Mouse (Mus musculus) neural tube, embryonic 13.5 days (tissue): Measurements from ENCODE around the gene Zbtb42. TPM values are rescaled to one million over a fixed set of nuclear protein-coding genes. Genes with fewer than 3 reads are reported as not detected.

Experiments used
- ATAC-seq: fragments of 200-750 bp; cut with Nextera tagmentation; 2 replicates; pipeline ENCODE4 v1.8.0; 2017; ENCODE audit warnings: low read depth, mild to moderate bottlenecking, moderate TSS enrichment, moderate library complexity
- H3K27ac ChIP-seq: fragments of 300-500 bp; sonication (generic); replicated peaks from 2 replicates; pipeline ENCODE4 v1.5.1; 2015; ENCODE audit warnings: moderate library complexity, mild to moderate bottlenecking, inconsistent platforms
- H3K27me3 ChIP-seq: fragments of 300-500 bp; sonication (generic); 2 replicates; pipeline ENCODE4 v1.6.1; 2015; ENCODE audit warnings: mild to moderate bottlenecking, inconsistent platforms
- H3K36me3 ChIP-seq: fragments of 300-500 bp; sonication (generic); 2 replicates; pipeline ENCODE4 v1.6.1; 2015; ENCODE audit warnings: mild to moderate bottlenecking, inconsistent platforms
- H3K4me1 ChIP-seq: fragments of 300-500 bp; sonication (generic); replicated peaks from 2 replicates; pipeline ENCODE4 v1.6.1; 2015; ENCODE audit warnings: inconsistent platforms
- H3K4me2 ChIP-seq: fragments of 300-500 bp; sonication (generic); 2 replicates; pipeline ENCODE4 v1.6.1; 2015; ENCODE audit warnings: inconsistent platforms, mild to moderate bottlenecking, moderate library complexity
- H3K4me3 ChIP-seq: fragments of 300-500 bp; sonication (generic); 2 replicates; pipeline ENCODE4 v1.5.1; 2015; ENCODE audit warnings: mild to moderate bottlenecking, inconsistent platforms
- H3K9ac ChIP-seq: fragments of 300-500 bp; sonication (generic); 2 replicates; pipeline ENCODE4 v1.6.1; 2015; ENCODE audit warnings: moderate library complexity, mild to moderate bottlenecking, inconsistent platforms
- H3K9me3 ChIP-seq: fragments of 300-500 bp; sonication (generic); 2 replicates; pipeline ENCODE4 v1.6.1; 2016; ENCODE audit warnings: inconsistent platforms
- WGBS: fragments of 180-500 bp; shearing (Covaris S2); methylation state at CpG from one replicate; pipeline ENCODE4 v1.1.7; 2015; 5-methylcytosine and 5-hydroxymethylcytosine counted together
- polyA plus RNA-seq: library from polyadenylated mRNA; unstranded; fragments of >200 nt; fragmentation: Nextera tagmentation; extraction: Ambion mirVana; gene quantifications from 2 replicates; pipeline ENCODE4 v1.2.1, GENCODE M21; 2015

The Zbtb42 gene
- polyA plus RNA-seq: 2.1 TPM in 2 replicates

DNA sequence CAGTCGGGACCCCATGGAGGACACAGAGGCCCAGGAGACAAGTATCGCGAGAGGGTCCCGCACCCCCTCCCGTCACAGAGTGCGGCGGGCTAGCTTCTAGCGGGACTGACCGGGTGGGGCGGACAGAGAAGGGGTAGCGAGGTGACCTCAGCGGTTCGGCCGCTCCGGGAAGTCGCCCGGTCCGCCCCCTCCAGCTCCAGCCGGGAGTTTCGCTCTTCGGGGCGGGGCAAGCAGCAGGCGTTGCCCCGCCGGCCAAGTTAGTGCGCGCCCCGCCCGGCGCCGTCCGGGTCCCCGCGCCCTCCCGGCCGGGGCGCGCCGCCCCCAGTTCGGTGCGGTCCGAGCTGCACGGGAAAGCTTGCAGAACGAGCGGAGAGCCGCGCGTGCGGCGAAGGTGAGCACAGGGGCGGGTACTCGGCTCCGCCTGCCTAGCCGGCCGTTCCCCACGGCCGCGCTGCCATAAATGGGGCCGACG is at the start of gene Zbtb42:
Gene Zbtb42 (plus strand): TSS at position 274 of the 472 bp plus-strand sequence.
- peak within 1 kb of the TSS; percentile 92 for H3K4me2 ChIP-seq
- H3K27ac ChIP-seq: no peak within 1 kb of the TSS
- ATAC-seq: no peak
- H3K27me3 ChIP-seq: peaks cover 42% of the 10 kb centered on the region
- H3K36me3 ChIP-seq: no peaks in the 10 kb centered on the region
- peak within 1 kb of the TSS; percentile 69 for H3K9ac ChIP-seq
- peak within 1 kb of the TSS; percentile 52 for H3K4me3 ChIP-seq
- H3K4me1 ChIP-seq: peaks cover 49% of the 10 kb centered on the region
- under 1% methylated on average over 43 of the region's 60 CpGs for WGBS
- H3K9me3 ChIP-seq: no peaks in the 10 kb centered on the region

GRCm38 (mm10) chr12:112628928-112629721 is 49.5 kb upstream of the Zbtb42 start:
- Histone ChIP-seq H3K27me3 (no peaks in the 10 kb centered on the region), H3K9me3 (no peaks in the 10 kb centered on the region), H3K4me1 (peaks cover 9% of the 10 kb centered on the region), H3K4me3 (peak overlapping the region; percentile 15; the same call in 1 of the 2 replicates), H3K9ac (peak overlapping the region; percentile 48; the same call in 1 of the 2 replicates), H3K36me3 (no peaks in the 10 kb centered on the region), H3K4me2 (peak overlapping the region; percentile 48), H3K27ac (no peak overlapping the region)
- peak; percentile 78 for ATAC-seq
- WGBS: 39% methylated on average over 19 of the region's 19 CpGs

DNA sequence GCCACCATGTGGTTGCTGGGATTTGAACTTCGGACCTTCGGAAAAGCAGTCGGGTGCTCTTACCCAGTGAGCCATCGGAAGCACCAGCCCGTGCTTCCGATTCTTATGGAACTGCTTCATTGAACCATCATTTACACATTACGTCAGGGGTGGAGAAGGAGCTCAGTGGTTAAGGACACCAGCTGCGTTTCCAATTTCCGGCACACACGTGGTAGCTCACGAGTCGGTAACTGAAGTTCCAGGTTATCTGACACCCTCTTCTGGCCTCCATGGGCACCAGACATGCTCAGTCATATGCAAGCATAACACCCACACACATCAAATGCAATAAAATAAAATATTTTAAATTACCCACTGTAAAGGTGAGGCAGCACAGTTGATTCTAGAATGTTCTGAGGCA is 48.6 kb upstream of the Zbtb42 start:
- no peak overlapping the region for H3K9ac ChIP-seq
- no peaks in the 10 kb centered on the region for H3K9me3 ChIP-seq
- peaks cover 9% of the 10 kb centered on the region for H3K4me1 ChIP-seq
- no peaks in the 10 kb centered on the region for H3K36me3 ChIP-seq
- H3K4me2 ChIP-seq: no peak overlapping the region
- no peaks in the 10 kb centered on the region for H3K27me3 ChIP-seq
- no peak overlapping the region for H3K27ac ChIP-seq
- no peak for ATAC-seq
- WGBS: 93% methylated on average over 12 of the region's 12 CpGs
- H3K4me3 ChIP-seq: no peak overlapping the region

DNA sequence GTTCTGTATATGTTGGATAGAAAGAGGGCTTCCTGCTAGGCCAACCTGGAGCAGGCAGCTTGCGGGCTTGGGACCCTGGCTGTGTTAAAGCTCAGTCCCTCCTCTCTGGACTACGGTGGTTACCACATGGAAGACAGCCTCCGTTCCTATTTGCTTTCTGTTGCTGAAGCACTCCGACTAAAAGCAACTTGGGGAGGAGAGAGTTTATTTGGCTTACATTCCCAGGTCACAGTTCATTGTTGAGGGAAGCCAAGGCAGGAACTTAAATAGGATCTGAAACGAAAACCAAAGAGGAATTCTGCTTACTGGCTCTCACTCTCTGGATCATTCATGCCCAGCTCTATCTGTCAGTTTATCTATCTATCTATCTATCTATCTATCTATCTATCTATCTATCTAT is 47.8 kb upstream of the Zbtb42 start:
- WGBS: 81% methylated on average over 5 of the region's 5 CpGs
- no peak for ATAC-seq
- H3K9ac ChIP-seq: no peak overlapping the region
- no peaks in the 10 kb centered on the region for H3K27me3 ChIP-seq
- no peak overlapping the region for H3K27ac ChIP-seq
- peaks cover 9% of the 10 kb centered on the region for H3K4me1 ChIP-seq
- no peak overlapping the region for H3K4me3 ChIP-seq
- H3K36me3 ChIP-seq: no peaks in the 10 kb centered on the region
- H3K9me3 ChIP-seq: no peaks in the 10 kb centered on the region
- H3K4me2 ChIP-seq: no peak overlapping the region

DNA sequence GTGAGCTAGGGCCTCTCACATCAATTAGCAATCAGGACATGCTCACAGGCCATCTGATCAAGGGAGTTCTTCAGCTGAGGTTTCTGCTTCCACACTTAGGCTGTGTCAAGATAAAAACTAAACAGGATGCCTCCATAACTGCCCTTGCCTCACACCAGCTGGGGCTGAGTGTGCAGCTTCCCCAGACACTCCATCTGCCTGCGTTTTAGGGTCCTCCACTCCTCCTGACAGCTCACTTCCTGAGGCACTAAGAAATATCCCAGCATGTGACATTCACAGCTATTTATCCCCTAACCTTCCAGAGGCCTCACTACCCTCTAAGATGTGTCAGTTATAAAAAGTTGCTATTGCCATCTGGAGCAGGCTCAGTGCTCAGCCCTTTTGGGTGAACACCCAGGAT is 47.2 kb upstream of the Zbtb42 start:
- H3K27me3 ChIP-seq: no peaks in the 10 kb centered on the region
- H3K4me2 ChIP-seq: no peak overlapping the region
- H3K36me3 ChIP-seq: no peaks in the 10 kb centered on the region
- H3K27ac ChIP-seq: no peak overlapping the region
- no peak overlapping the region for H3K9ac ChIP-seq
- WGBS: 54% methylated on average over 1 of the region's 1 CpGs
- peaks cover 9% of the 10 kb centered on the region for H3K4me1 ChIP-seq
- no peaks in the 10 kb centered on the region for H3K9me3 ChIP-seq
- ATAC-seq: no peak
- no peak overlapping the region for H3K4me3 ChIP-seq

- H3K4me3 ChIP-seq: no peak overlapping the region
- no peak for ATAC-seq
- no peaks in the 10 kb centered on the region for H3K9me3 ChIP-seq
- no peak overlapping the region for H3K9ac ChIP-seq
- 80% methylated on average over 11 of the region's 11 CpGs for WGBS
- H3K4me2 ChIP-seq: no peak overlapping the region
- no peaks in the 10 kb centered on the region for H3K27me3 ChIP-seq
- peaks cover 9% of the 10 kb centered on the region for H3K4me1 ChIP-seq
- no peaks in the 10 kb centered on the region for H3K36me3 ChIP-seq
- H3K27ac ChIP-seq: no peak overlapping the region
These were observed 46.4 kb upstream of the Zbtb42 start for GRCm38 (mm10) chr12:112632084-112632777.

DNA sequence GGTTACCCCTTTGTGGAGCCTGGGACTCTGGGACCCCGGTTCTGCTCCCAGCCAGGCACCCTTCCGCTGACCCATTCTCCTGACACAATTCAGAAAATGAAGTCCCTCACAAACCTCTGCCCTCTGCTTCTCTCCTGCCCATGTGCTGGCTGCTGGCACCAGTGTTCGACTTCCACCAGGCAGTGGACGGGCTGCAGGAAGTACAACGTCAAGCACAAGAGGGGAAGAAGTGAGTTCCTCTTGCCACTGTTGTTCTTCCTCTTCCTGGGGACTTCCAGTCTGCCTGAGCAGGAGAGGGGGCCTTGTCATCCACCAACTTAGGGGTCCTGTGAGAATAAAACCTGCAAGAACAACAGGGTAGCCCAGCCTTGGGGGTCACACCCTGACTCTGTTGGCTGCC is 45.7 kb upstream of the Zbtb42 start:
- H3K27ac ChIP-seq: no peak overlapping the region
- H3K4me2 ChIP-seq: no peak overlapping the region
- H3K9me3 ChIP-seq: no peaks in the 10 kb centered on the region
- ATAC-seq: no peak
- 79% methylated on average over 5 of the region's 5 CpGs for WGBS
- peaks cover 9% of the 10 kb centered on the region for H3K4me1 ChIP-seq
- H3K27me3 ChIP-seq: no peaks in the 10 kb centered on the region
- H3K36me3 ChIP-seq: no peaks in the 10 kb centered on the region
- no peak overlapping the region for H3K9ac ChIP-seq
- H3K4me3 ChIP-seq: no peak overlapping the region

- Histone ChIP-seq H3K9ac (no peak overlapping the region), H3K9me3 (no peaks in the 10 kb centered on the region), H3K27ac (no peak overlapping the region), H3K4me1 (peaks cover 7% of the 10 kb centered on the region), H3K27me3 (no peaks in the 10 kb centered on the region), H3K4me2 (no peak overlapping the region), H3K4me3 (no peak overlapping the region), H3K36me3 (no peaks in the 10 kb centered on the region)
- WGBS: 78% methylated on average over 9 of the region's 9 CpGs
- no peak for ATAC-seq
These were observed 44.9 kb upstream of the Zbtb42 start for GRCm38 (mm10) chr12:112633686-112634085.

DNA sequence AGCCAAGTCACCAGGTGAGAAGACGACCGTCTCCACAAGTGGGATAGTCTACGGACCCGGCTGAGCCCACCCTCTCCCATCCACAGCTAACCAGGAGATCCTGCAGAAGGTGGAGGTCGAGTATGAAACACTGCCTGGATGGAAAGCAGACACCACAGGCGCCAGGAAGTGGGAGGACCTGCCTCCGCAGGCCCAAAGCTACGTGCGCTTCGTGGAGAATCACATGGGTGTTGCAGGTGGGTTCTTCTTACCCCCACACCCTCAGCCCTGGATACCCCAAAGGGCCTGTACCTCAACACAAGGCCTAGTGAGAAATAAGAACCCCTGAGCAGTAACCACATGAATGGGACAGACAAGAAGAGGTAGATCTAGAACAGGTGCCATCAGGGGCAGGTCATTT is 39.1 kb upstream of the Zbtb42 start:
- 89% methylated on average over 10 of the region's 10 CpGs for WGBS
- Histone ChIP-seq H3K4me2 (no peak overlapping the region), H3K4me3 (no peak overlapping the region), H3K9me3 (no peaks in the 10 kb centered on the region), H3K27ac (no peak overlapping the region), H3K36me3 (no peaks in the 10 kb centered on the region), H3K9ac (no peak overlapping the region), H3K4me1 (peaks cover 9% of the 10 kb centered on the region), H3K27me3 (no peaks in the 10 kb centered on the region)
- ATAC-seq: no peak

- H3K27ac ChIP-seq: no peak overlapping the region
- no peak overlapping the region for H3K4me3 ChIP-seq
- H3K9ac ChIP-seq: no peak overlapping the region
- peaks cover 28% of the 10 kb centered on the region for H3K4me1 ChIP-seq
- no peak for ATAC-seq
- 93% methylated on average over 6 of the region's 6 CpGs for WGBS
- no peak overlapping the region for H3K4me2 ChIP-seq
- no peaks in the 10 kb centered on the region for H3K27me3 ChIP-seq
- peaks cover 11% of the 10 kb centered on the region for H3K36me3 ChIP-seq
- no peaks in the 10 kb centered on the region for H3K9me3 ChIP-seq
These were observed 35.5 kb upstream of the Zbtb42 start for GRCm38 (mm10) chr12:112643126-112643525.

DNA sequence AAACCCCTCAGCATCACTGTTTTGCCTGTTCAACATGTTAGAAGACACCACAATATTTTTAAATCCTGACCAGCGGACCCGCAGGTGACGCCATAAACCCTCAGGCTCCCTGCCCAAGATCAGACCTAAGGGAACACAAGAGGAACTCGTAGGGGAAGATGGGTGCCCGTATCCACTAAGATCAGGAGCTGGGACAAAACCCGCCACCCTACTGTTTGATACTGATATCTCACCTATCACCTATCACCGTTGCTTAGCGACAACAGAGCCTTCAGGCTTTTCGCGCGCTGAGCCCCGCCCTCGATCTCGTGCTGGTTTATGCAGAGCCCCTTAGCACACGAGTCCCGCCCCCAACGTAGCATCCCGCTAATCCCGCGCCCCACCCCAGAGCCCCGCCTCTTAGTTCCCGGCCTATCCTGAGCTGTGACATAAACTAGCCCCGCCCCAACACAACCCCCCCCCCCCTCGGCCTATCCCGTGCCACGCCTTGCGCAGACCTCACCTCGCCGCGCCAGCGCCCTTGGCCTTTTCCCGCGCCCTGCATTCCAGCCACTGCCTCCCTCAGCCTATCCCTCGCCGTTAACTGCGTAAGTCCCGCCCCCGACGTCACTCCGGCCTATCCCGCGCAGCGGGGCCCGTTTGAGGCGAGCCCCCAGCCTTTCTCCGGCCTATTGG is 34.3 kb upstream of the Zbtb42 start, which contains the start of gene Siva1:
Gene Siva1 (plus strand): TSS at position 500 of the 675 bp plus-strand sequence.
- peak; percentile 98 for ATAC-seq
- 1% methylated on average over 46 of the region's 46 CpGs for WGBS
- Histone ChIP-seq H3K9me3 (no peaks in the 10 kb centered on the region), H3K27me3 (no peaks in the 10 kb centered on the region), H3K27ac (peak within 1 kb of the TSS; percentile 82), H3K36me3 (peaks cover 22% of the 10 kb centered on the region), H3K4me2 (peak within 1 kb of the TSS; percentile 93), H3K4me1 (peaks cover 28% of the 10 kb centered on the region), H3K4me3 (peak within 1 kb of the TSS; percentile 69), H3K9ac (peak within 1 kb of the TSS; percentile 76)
